Mouse (Mus musculus) lung, embryonic 16.5 days (tissue): ENCODE data around the gene Zfp523. TPM values are rescaled to one million over a fixed set of nuclear protein-coding genes. Genes with fewer than 3 reads are reported as not detected.

Experiments
- ATAC-seq: fragments of 200-750 bp; cut with Nextera tagmentation; 2 replicates; pipeline ENCODE4 v1.8.0; 2017; ENCODE audit warnings: low read depth, mild to moderate bottlenecking, moderate library complexity
- H3K27ac ChIP-seq: fragments of 300-500 bp; sonication (generic); 2 replicates; pipeline ENCODE4 v1.5.1; 2014; ENCODE audit warnings: mild to moderate bottlenecking, control low read depth, low read length
- H3K27me3 ChIP-seq: fragments of 300-500 bp; sonication (generic); 2 replicates; pipeline ENCODE4 v1.6.1; 2014; ENCODE audit warnings: low read depth, low read length, mixed read lengths; ENCODE audit not compliant: control insufficient read depth, insufficient read depth
- H3K36me3 ChIP-seq: fragments of 300-500 bp; sonication (generic); 2 replicates; pipeline ENCODE4 v1.6.1; 2014; ENCODE audit warnings: low read length; ENCODE audit not compliant: control insufficient read depth, insufficient read depth
- H3K4me1 ChIP-seq: fragments of 300-500 bp; sonication (generic); replicated peaks from 2 replicates; pipeline ENCODE4 v1.6.1; 2014; ENCODE audit warnings: low read length, mixed read lengths; ENCODE audit not compliant: control insufficient read depth, insufficient read depth
- H3K4me2 ChIP-seq: fragments of 300-500 bp; sonication (generic); 2 replicates; pipeline ENCODE4 v1.6.1; 2014; ENCODE audit warnings: low read depth, low read length, control low read depth
- H3K4me3 ChIP-seq: fragments of 300-500 bp; sonication (generic); 2 replicates; pipeline ENCODE4 v1.5.1; 2014; ENCODE audit warnings: mild to moderate bottlenecking, low read length, control low read depth
- H3K9ac ChIP-seq: fragments of 300-500 bp; sonication (generic); 2 replicates; pipeline ENCODE4 v1.6.1; 2014; ENCODE audit warnings: low read length, control low read depth
- H3K9me3 ChIP-seq: fragments of 300-500 bp; sonication (generic); 2 replicates; pipeline ENCODE4 v1.6.1; 2016; ENCODE audit warnings: low read length; ENCODE audit not compliant: control insufficient read depth
- WGBS: fragments of 180-500 bp; shearing (Covaris S2); extraction: QIAGEN DNeasy Blood & Tissue Kit; methylation state at CpG from one replicate; pipeline ENCODE4 v1.1.7; 2014; 5-methylcytosine and 5-hydroxymethylcytosine counted together
- polyA plus RNA-seq: library from polyadenylated mRNA; unstranded; fragments of >200 nt; fragmentation: Nextera tagmentation; extraction: Ambion mirVana; gene quantifications from 2 replicates; pipeline ENCODE4 v1.2.1, GENCODE M21; 2015

Gene Zfp523
- polyA plus RNA-seq, 1 experiment from 2014 or later = 34.9 TPM

DNA sequence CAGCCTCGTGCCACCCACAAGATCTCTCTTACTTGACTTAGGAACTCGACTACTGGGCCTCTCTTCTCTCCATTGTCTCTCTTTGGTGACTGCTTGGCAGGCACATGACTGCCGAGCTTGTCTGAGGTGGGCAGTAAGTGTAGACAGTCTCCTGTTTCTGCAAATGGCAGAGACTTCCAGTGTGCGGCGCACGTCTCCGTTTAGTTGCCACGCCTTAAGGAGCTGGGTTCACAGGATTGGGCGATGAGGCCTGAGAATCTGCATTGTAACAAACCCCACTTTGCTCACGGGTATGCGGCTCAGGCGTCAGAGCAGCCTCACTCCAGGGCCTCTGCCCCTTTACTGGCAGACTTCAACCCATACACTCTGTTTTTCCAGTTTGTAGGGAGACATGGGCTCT, 26.5 kb upstream of the Zfp523 start:
- WGBS = 80% methylated on average over 12 of the region's 12 CpGs
- H3K9me3 ChIP-seq = no peaks in the 10 kb centered on the region
- ATAC-seq = no peak

DNA sequence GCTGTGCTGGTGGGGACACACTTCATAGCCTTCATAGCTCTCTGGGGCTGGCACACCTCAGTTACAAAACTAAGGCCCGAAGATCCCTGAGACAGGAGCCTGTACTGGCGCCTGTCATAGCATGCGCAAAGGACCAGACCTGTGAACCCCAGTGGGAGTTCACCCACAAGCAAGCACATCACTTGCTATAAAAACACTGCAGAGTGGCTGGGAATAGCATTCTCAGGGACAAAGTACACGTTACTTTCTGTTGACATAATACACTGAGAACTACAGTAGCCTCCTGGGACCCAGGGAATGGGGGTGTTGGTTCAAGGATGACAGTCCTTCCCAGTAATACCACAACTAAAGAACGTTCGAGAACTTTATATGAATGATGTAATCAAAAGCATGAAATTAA, 23.8 kb upstream of the Zfp523 start:
- H3K27me3 ChIP-seq = no peaks in the 10 kb centered on the region
- H3K4me3 ChIP-seq = no peak overlapping the region
- WGBS = 67% methylated on average over 6 of the region's 6 CpGs
- H3K4me1 ChIP-seq = no peaks in the 10 kb centered on the region
- H3K36me3 ChIP-seq = no peaks in the 10 kb centered on the region
- ATAC-seq = no peak
- H3K9ac ChIP-seq = no peak overlapping the region
- no peak overlapping the region for H3K4me2 ChIP-seq
- no peak overlapping the region for H3K27ac ChIP-seq
- H3K9me3 ChIP-seq = no peaks in the 10 kb centered on the region

More for the DNA sequence above, 26.5 kb upstream of the Zfp523 start:
- Histone ChIP-seq H3K4me2 (no peak overlapping the region), H3K9ac (no peak overlapping the region), H3K4me3 (no peak overlapping the region), H3K27me3 (peaks cover 3% of the 10 kb centered on the region; the same call in 1 of the 2 replicates), H3K36me3 (no peaks in the 10 kb centered on the region), H3K27ac (no peak overlapping the region), H3K4me1 (peaks cover 4% of the 10 kb centered on the region; the same call in 1 of the 2 replicates)

DNA sequence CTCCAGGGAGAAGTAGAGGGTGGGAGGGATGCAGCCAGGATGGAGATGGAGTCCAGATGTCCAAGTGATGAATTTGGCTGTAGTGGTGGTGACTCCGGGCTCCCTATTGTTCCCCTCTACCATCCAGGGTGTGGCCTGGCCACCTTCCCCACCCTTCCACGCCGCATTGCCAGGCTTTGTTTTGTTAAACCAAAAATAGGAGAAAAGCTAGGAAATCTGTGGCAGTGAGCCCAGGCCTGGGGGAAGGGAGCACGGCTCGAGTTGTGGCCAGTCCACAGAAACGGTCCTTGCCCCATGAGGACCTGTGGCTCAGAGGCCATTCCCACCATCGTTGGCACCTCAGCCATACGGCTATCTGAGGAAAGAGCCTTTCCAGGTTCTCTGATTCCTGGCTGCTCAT, 22.0 kb upstream of the Zfp523 start:
- ATAC-seq = no peak
- Histone ChIP-seq H3K9ac (no peak overlapping the region), H3K4me3 (no peak overlapping the region), H3K27ac (no peak overlapping the region), H3K36me3 (no peaks in the 10 kb centered on the region), H3K4me1 (no peaks in the 10 kb centered on the region), H3K4me2 (no peak overlapping the region), H3K27me3 (no peaks in the 10 kb centered on the region; the same call in 1 of the 2 replicates), H3K9me3 (no peaks in the 10 kb centered on the region)
- 72% methylated on average over 8 of the region's 8 CpGs for WGBS

DNA sequence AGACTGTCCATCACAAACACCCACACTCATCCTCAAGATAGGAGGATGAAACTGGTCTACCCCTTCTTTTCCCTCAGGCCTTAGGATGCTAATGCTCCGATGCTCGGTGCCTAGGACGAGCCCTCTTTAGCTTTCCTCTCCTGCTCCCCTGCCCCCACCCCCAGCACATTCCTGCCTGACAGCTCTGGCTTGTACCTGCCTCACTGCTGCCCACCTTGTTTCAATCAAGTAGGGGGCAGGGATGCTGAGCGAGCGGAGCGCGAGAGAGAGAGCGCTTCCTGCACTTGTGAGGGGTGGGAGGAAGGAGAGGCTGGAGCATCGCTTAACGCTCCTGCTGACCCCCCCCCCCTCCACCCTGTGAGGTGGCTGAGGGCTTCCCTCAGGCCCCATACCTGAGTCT, 16.6 kb upstream of the Zfp523 start:
- WGBS = 26% methylated on average over 10 of the region's 10 CpGs
- no peaks in the 10 kb centered on the region for H3K9me3 ChIP-seq
- H3K36me3 ChIP-seq = no peaks in the 10 kb centered on the region
- no peak for ATAC-seq
- H3K4me3 ChIP-seq = no peak overlapping the region
- H3K4me2 ChIP-seq = no peak overlapping the region
- H3K4me1 ChIP-seq = no peaks in the 10 kb centered on the region
- no peak overlapping the region for H3K27ac ChIP-seq
- peaks cover 8% of the 10 kb centered on the region for H3K27me3 ChIP-seq
- no peak overlapping the region for H3K9ac ChIP-seq

DNA sequence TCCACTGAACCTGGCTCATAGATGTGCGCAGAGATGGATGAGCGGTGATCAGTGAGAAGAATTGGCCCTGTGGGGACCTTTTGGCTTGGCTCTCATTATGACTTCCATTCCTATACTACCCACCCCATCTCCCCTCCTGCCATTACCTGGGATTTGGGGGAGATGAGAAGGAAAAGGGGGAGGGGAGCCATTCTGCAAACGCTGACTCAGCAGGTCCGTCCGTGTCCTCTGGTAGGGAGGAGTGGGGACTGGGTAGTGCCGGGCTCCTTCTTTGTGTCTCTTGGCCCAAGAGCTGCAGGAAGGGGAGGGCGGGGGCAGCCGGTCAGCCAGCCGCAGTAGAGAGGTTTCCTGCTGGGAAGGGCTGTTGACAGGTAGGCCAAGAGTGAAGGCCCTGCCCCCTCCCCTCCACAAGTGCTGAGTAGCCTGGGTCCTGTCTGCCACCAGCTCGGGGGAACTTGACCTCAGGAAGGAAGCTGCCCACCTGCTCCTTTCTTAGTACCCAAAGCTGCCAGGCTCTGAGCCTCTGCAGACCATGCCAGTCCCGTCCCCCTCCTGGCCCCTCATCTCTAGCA, 15.5 kb upstream of the Zfp523 start:
- 21% methylated on average over 11 of the region's 11 CpGs for WGBS
- ATAC-seq = no peak

DNA sequence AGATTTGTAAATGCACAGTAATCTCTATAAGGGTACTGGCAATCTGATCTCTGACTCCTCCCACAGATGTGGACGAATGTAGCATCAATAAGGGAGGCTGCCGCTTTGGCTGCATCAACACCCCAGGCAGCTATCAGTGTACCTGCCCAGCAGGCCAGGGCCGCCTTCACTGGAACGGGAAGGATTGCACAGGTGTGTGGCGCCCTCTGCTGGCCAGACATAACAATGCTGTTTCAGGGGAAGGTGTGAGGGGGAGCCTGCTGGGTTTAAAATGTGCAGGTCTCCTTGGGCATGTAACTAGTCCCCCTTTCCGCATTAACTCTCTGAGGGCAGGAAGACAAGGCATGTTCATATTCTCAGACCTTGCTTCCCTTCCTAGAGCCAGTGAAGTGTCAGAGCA, 13.3 kb upstream of the Zfp523 start:
- H3K4me1 ChIP-seq = no peaks in the 10 kb centered on the region
- WGBS = 14% methylated on average over 6 of the region's 6 CpGs
- H3K9me3 ChIP-seq = no peaks in the 10 kb centered on the region
- H3K36me3 ChIP-seq = no peaks in the 10 kb centered on the region
- H3K4me3 ChIP-seq = no peak overlapping the region
- H3K27ac ChIP-seq = no peak overlapping the region
- peaks cover 8% of the 10 kb centered on the region for H3K27me3 ChIP-seq
- no peak overlapping the region for H3K4me2 ChIP-seq
- ATAC-seq = peak; percentile 62; the same call in 1 of the 2 replicates
- H3K9ac ChIP-seq = no peak overlapping the region

More for the DNA sequence above, 15.5 kb upstream of the Zfp523 start:
- no peaks in the 10 kb centered on the region for H3K4me1 ChIP-seq
- H3K4me3 ChIP-seq = no peak overlapping the region
- no peaks in the 10 kb centered on the region for H3K36me3 ChIP-seq
- H3K9me3 ChIP-seq = no peaks in the 10 kb centered on the region
- no peak overlapping the region for H3K9ac ChIP-seq
- H3K27me3 ChIP-seq = peaks cover 8% of the 10 kb centered on the region
- H3K27ac ChIP-seq = no peak overlapping the region
- no peak overlapping the region for H3K4me2 ChIP-seq

DNA sequence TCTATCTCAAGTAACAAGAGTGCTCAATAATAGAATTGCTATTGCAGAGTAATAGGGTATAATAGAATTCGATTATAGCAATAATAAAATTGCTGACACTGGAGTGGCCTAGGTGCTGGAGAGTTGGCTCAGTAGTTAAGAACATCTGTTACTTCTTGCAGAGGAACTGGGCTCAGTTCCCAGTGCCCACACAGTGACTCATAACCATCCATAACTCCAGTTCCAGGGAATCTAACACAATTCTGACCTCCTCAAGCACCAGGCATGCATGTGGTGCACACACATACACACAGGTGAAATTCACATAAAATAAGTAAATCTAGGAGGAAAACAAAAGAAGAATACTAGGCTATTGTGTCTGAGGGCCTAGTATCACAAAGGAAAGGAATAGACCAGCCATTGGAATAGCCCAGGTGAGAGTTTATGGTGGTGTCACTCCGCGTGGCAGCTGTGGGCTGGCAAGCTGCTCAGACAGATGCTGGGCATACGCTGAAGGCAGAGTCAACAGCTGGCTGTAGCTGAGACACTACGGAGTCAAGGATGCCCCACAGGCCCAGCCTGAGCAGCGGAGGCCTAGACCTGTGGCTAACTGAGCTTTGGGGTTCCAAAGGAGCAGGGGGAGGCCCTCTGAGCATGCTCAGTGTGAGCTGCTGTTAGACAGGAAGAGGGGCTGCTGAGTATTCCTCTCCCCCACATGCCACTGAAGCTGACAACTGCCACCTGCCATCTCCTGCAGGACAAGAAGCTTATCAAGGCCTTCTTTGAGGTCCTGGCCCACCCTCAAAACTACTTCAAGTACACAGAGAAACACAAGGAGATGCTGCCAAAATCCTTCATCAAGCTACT, 6.2 kb upstream of the Zfp523 start:
- Histone ChIP-seq H3K36me3 (no peaks in the 10 kb centered on the region), H3K4me2 (no peak overlapping the region), H3K27ac (no peak overlapping the region), H3K9me3 (no peaks in the 10 kb centered on the region), H3K27me3 (no peaks in the 10 kb centered on the region), H3K4me3 (no peak overlapping the region), H3K9ac (no peak overlapping the region), H3K4me1 (peaks cover 18% of the 10 kb centered on the region)
- 77% methylated on average over 6 of the region's 6 CpGs for WGBS
- ATAC-seq = no peak

DNA sequence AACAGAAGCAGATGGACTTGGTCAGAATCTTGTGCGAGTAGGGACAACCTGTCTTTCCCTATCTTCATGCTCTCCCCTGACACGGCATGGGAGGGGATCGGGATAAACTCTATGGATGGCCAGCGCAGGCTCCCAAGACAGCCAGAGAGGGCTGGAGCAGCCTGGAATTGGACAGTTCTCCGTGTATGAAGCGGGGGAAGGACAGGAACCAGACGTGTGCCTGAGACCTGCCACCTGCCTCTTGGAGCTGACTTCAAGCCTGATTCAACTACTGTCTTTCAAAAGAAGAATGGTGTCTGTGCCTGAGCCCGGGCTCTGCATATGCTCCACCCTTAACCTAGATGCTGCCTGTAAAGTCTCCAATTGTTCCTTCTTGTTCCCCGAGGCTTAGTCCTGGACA, 4.2 kb upstream of the Zfp523 start:
- Histone ChIP-seq H3K27ac (no peak overlapping the region), H3K4me3 (no peak overlapping the region), H3K4me1 (peaks cover 25% of the 10 kb centered on the region), H3K27me3 (no peaks in the 10 kb centered on the region), H3K9me3 (no peaks in the 10 kb centered on the region), H3K9ac (no peak overlapping the region), H3K4me2 (no peak overlapping the region), H3K36me3 (no peaks in the 10 kb centered on the region)
- no peak for ATAC-seq
- 46% methylated on average over 9 of the region's 9 CpGs for WGBS

DNA sequence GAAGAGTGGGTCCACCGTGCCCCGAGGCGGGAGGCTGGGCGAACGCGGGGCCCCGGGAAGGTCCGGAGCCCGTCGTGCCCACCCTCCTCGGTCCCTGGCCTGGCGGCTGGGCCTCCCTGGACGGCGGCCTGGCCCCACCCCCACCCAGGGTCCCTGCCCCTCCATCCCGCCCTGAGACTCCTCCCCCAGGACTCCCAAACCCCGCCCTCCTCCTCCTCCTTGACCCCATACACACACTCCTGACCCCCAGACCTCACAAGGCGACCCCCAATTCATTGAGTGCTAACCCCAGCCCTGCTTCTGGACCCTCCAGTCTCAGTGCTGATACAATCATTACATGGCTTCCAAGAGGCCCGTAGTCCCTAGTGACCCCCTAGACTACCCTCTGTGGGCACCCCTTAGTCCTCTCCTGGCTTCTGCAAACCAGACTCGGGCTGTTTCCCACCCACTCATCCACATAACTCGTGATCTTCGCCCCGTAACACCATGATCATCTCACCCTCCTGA, 664 bp downstream of the Zfp523 start:
- Histone ChIP-seq H3K4me1 (peaks cover 47% of the 10 kb centered on the region), H3K27me3 (no peaks in the 10 kb centered on the region), H3K9ac (peak overlapping the region; percentile 99), H3K4me3 (peak overlapping the region; percentile 92), H3K9me3 (no peaks in the 10 kb centered on the region), H3K36me3 (no peaks in the 10 kb centered on the region), H3K27ac (peak overlapping the region; percentile 94), H3K4me2 (peak overlapping the region; percentile 97)
- peak; percentile 84 for ATAC-seq
- 11% methylated on average over 9 of the region's 22 CpGs for WGBS
